Mouse (Mus musculus): Measurements from ENCODE around the gene Nim1k. TPM values are rescaled to one million over a fixed set of nuclear protein-coding genes. Genes with fewer than 3 reads are reported as not detected.

The Nim1k gene
- polyA plus RNA-seq, 1 experiment from 2014 or later = 0.32 TPM

DNA sequence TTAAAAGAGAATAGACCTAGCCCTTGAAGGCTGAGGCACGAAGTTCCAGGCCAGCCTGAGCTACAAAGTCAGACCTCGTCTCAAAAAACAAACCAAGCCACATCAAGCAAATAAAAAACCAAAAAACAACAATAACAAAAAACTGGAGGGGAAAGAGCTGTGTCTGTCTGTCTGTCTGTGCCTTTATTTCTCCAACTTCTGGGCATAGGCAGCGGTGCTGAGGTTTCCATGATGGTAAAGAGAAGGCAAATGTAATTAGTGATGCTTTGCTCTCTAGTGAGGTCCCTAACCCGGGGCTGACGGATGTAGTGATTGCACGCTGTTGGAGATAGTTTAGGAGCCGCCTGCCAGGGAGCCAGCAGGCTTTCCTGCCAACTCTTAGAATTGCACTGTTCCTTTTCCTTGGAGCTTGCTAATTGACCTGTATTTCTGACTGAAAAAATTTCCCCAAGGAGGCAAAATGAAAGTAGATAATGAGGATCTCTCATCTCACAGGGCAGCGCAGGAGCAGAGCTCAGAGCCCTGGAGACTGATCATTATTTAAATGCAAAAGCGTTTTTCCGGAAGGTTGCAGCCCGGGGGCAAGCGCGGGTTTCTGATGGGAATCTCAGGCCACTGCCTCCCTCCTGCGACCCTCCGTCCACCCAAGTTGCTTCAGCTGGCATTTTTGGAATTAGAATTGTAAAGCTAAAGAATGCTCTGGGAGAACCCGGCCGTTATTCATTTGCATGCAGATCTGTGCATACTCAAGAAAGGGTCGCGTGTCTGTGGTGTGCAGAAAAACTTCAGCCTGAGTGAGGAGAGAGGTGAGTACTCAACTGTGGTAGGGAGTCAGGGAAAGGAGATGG lies 14.1 kb downstream of the Nim1k start:
- Histone ChIP-seq H3K27me3 (ENCODE audit: insufficient read depth, low read length) (no peaks in the 10 kb centered on the region), H3K9ac (replicated peaks) (peak overlapping the region; percentile 0; the same call in 1 of the 2 replicates), H3K4me2 (ENCODE audit: low read depth, low read length) (peak overlapping the region; percentile 57), H3K4me1 (ENCODE audit: insufficient read depth) (peaks cover 3% of the 10 kb centered on the region; the same call in 1 of the 2 replicates), H3K4me3 (ENCODE audit: low read depth, low read length) (peak overlapping the region; percentile 24; the same call in 1 of the 2 replicates), H3K9me3 (ENCODE audit: low read length) (no peaks in the 10 kb centered on the region), H3K36me3 (replicated peaks; ENCODE audit: insufficient read depth, low read length) (no peaks in the 10 kb centered on the region), H3K27ac (ENCODE audit: low read depth) (no peak overlapping the region)
- DNase-seq (no peak), ATAC-seq (no peak)
- WGBS (ENCODE audit: insufficient replicate concordance) = 25% methylated on average over 19 of the region's 19 CpGs
- TF ChIP-seq EP300 (IDR thresholded peaks at IDR 0.05; ENCODE audit: low read depth) (no peak), CTCF (IDR thresholded peaks at IDR 0.05; ENCODE audit: low read depth) (no peak)

DNA sequence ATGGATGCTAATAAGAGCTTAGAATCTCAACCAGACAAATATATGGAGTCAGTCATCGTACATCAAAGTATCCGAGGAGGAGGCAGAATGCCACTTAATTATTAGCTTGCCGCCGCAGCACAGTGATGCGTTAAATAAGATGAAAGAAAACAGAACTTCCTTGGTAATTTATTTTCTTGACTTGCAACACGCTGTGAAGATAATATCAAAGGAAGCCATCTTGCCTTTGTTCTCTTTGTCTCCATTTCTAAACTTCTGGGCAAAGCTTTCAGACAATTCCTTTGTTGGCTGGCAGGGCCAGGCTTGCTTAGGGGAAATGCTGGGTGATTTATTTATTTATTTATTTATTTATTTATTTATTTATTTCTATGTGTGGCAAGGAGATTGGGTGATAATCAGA lies 24.2 kb downstream of the Nim1k start:
- Histone ChIP-seq H3K4me1 (ENCODE audit: insufficient read depth) (no peaks in the 10 kb centered on the region), H3K9ac (replicated peaks) (no peak overlapping the region), H3K36me3 (replicated peaks; ENCODE audit: insufficient read depth, low read length) (no peaks in the 10 kb centered on the region), H3K4me2 (ENCODE audit: low read depth, low read length) (no peak overlapping the region), H3K27ac (ENCODE audit: low read depth) (no peak overlapping the region), H3K9me3 (ENCODE audit: low read length) (no peaks in the 10 kb centered on the region), H3K4me3 (ENCODE audit: low read depth, low read length) (no peak overlapping the region), H3K27me3 (ENCODE audit: insufficient read depth, low read length) (no peaks in the 10 kb centered on the region)
- TF ChIP-seq EP300 (IDR thresholded peaks at IDR 0.05; ENCODE audit: low read depth) = no peak
- TF ChIP-seq CTCF (IDR thresholded peaks at IDR 0.05; ENCODE audit: low read depth) = no peak
- no peak for DNase-seq
- no peak for ATAC-seq
- WGBS (ENCODE audit: insufficient replicate concordance) = 62% methylated on average over 6 of the region's 6 CpGs

DNA sequence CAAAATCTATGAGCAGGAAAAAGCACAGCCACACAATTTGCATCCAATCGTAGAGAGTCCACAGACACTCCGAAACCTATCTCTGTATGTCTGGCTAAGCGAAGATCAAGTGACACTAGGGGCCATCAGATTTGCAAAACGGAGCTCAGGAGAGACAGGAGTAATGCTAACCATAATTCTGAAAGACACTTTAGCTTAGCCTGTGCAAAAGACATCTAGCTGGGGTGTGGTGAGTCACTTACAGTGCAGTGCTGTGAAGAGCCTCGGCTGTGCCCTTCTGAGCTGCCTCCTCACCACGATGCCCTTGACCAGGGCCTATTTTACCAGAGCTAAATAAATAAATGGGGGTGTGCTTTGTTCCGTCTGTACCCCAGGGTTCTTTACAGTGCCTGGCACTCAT lies 26.3 kb downstream of the Nim1k start:
- H3K4me3 ChIP-seq (ENCODE audit: low read depth, low read length) = no peak overlapping the region
- H3K27me3 ChIP-seq (ENCODE audit: insufficient read depth, low read length) = no peaks in the 10 kb centered on the region
- no peak for ATAC-seq
- H3K4me2 ChIP-seq (ENCODE audit: low read depth, low read length) = no peak overlapping the region
- 75% methylated on average over 7 of the region's 7 CpGs for WGBS (ENCODE audit: insufficient replicate concordance)
- no peak for DNase-seq
- H3K36me3 ChIP-seq (replicated peaks; ENCODE audit: insufficient read depth, low read length) = no peaks in the 10 kb centered on the region
- TF ChIP-seq CTCF (IDR thresholded peaks at IDR 0.05; ENCODE audit: low read depth) (no peak), EP300 (IDR thresholded peaks at IDR 0.05; ENCODE audit: low read depth) (no peak)
- no peak overlapping the region for H3K27ac ChIP-seq (ENCODE audit: low read depth)
- H3K9ac ChIP-seq (replicated peaks) = no peak overlapping the region
- no peaks in the 10 kb centered on the region for H3K9me3 ChIP-seq (ENCODE audit: low read length)
- no peaks in the 10 kb centered on the region for H3K4me1 ChIP-seq (ENCODE audit: insufficient read depth)

DNA sequence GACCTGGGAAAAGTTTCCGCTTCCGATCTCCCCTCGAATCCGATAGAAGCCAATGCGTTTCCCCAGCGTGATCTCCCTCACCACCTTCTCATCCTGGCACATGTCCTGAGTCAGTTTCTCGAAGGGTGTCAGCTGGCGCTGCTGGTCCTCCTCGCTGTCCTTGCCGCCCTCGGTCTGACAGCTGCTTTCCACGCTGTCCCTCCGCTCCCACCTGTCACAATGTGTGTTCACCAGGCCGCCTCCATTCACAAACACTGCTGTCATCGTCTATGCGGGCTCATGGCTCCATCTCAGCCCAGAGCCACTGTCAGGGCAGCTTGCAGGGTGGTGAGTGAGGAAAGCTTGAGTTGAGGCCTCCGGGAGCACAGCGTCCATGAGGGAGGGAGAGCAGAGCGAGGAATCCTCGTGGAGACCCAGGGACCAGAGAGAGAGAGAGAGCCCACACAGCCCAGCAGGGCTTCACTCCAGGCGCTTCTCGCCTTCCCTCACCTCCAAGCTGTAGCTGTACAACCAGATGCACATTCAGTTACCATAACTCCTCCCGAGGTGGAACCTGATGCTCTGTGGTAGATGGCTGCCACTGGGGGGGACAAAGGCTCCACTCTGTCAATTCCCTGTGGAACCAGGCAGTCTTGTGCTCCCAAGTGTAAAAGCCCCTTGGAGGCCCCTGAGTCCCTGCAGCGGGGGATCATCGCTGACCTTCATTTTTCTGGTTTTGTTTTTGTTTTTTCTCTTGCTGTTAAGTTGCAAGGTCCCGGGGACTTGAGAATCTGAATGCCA lies 27.9 kb downstream of the Nim1k start:
- ATAC-seq = no peak
- Histone ChIP-seq H3K4me3 (ENCODE audit: low read depth, low read length) (no peak overlapping the region), H3K27ac (ENCODE audit: low read depth) (no peak overlapping the region), H3K27me3 (ENCODE audit: insufficient read depth, low read length) (no peaks in the 10 kb centered on the region), H3K4me2 (ENCODE audit: low read depth, low read length) (no peak overlapping the region), H3K36me3 (replicated peaks; ENCODE audit: insufficient read depth, low read length) (no peaks in the 10 kb centered on the region), H3K9me3 (ENCODE audit: low read length) (no peaks in the 10 kb centered on the region), H3K4me1 (ENCODE audit: insufficient read depth) (no peaks in the 10 kb centered on the region), H3K9ac (replicated peaks) (no peak overlapping the region)
- no peak for DNase-seq
- WGBS (ENCODE audit: insufficient replicate concordance) = 75% methylated on average over 26 of the region's 26 CpGs
- TF ChIP-seq CTCF (IDR thresholded peaks at IDR 0.05; ENCODE audit: low read depth) = no peak
- no peak for TF ChIP-seq EP300 (IDR thresholded peaks at IDR 0.05; ENCODE audit: low read depth)

DNA sequence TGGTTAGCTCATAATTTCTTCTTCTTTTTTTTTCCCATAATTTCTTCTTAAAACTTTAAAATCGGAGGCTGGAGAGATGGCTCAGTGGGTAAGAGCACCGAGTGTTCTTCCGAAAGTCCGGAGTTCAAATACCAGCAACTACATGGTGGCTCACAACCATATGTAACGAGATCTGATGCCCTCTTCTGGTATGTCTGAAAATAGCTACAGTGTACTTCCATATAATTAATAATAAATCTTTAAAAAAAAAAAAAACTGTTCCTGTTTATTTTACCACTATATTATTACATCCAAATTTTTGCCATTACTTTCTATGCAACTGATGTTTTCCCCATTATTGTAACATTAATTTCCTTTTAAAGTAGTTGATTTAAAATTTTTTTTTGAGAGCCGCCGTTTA lies 31.1 kb downstream of the Nim1k start:
- DNase-seq (no peak), ATAC-seq (no peak)

DNA sequence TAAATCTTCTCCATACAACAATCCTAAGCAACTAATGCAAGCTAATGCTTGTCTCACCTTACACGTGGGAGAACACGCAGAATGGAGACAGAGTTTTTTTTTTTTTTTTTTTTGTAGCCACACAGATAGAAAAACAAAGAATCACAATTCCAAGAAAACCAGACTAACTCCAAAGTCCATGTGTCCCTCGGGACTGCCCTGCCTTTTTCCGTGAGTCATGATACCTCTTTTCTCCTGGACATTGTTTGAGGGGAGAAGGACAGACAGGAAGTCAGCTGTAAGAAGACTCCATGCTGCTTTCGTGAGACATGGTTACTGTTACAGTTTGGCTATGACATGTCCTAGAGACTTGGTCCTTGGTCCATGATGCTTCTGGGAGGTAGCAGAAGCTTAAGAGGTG lies 32.3 kb downstream of the Nim1k start:
- H3K4me1 ChIP-seq (ENCODE audit: insufficient read depth) = no peaks in the 10 kb centered on the region
- no peak overlapping the region for H3K4me3 ChIP-seq (ENCODE audit: low read depth, low read length)
- no peaks in the 10 kb centered on the region for H3K36me3 ChIP-seq (replicated peaks; ENCODE audit: insufficient read depth, low read length)
- H3K27ac ChIP-seq (ENCODE audit: low read depth) = no peak overlapping the region
- no peak overlapping the region for H3K4me2 ChIP-seq (ENCODE audit: low read depth, low read length)
- TF ChIP-seq EP300 (IDR thresholded peaks at IDR 0.05; ENCODE audit: low read depth) (no peak), CTCF (IDR thresholded peaks at IDR 0.05; ENCODE audit: low read depth) (no peak)
- no peaks in the 10 kb centered on the region for H3K27me3 ChIP-seq (ENCODE audit: insufficient read depth, low read length)
- no peak overlapping the region for H3K9ac ChIP-seq (replicated peaks)
- no peak for DNase-seq
- no peak for ATAC-seq
- WGBS (ENCODE audit: insufficient replicate concordance) = 64% methylated on average over 5 of the region's 5 CpGs
- no peaks in the 10 kb centered on the region for H3K9me3 ChIP-seq (ENCODE audit: low read length)

More for the DNA sequence above, 31.1 kb downstream of the Nim1k start:
- H3K9me3 ChIP-seq (ENCODE audit: low read length) = no peaks in the 10 kb centered on the region
- no peak overlapping the region for H3K27ac ChIP-seq (ENCODE audit: low read depth)
- TF ChIP-seq CTCF (IDR thresholded peaks at IDR 0.05; ENCODE audit: low read depth) (peak; percentile 39), EP300 (IDR thresholded peaks at IDR 0.05; ENCODE audit: low read depth) (no peak)
- no peak overlapping the region for H3K4me2 ChIP-seq (ENCODE audit: low read depth, low read length)
- 76% methylated on average over 7 of the region's 7 CpGs for WGBS (ENCODE audit: insufficient replicate concordance)
- H3K4me1 ChIP-seq (ENCODE audit: insufficient read depth) = no peaks in the 10 kb centered on the region
- no peaks in the 10 kb centered on the region for H3K27me3 ChIP-seq (ENCODE audit: insufficient read depth, low read length)
- no peaks in the 10 kb centered on the region for H3K36me3 ChIP-seq (replicated peaks; ENCODE audit: insufficient read depth, low read length)
- no peak overlapping the region for H3K9ac ChIP-seq (replicated peaks)
- no peak overlapping the region for H3K4me3 ChIP-seq (ENCODE audit: low read depth, low read length)

All from liver, postnatal 0 days (tissue).